Mouse (Mus musculus): ENCODE results near the gene Mtnr1b.

The Mtnr1b gene

DNA sequence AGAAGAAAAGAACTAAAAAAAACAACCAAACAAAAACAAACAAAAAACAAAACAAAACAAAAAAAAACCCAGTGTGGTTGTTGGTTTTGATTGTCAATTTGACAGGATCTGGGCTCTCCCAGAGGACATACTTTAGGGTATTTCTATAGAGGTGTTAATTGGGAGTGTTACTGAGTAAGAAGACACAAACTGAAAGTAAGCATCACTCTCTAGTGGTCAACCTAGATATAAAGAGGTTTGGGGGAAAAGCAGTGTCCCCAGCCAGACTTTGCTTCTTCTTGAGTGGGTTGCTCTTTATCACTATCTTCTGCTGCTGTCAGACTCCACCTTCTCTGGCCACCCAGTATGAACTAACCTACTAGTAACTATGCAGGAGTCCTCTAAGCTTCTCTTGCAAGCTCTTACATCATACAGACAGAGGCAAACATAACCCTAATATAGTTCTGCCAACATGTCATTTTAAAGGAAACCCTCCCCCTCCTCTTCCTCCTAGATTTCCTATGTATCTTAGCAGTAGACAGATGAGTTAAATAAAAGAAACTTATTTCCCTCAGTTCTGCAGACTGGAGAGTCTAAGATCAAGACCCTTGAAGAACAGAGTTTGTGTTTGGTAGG lies 71.8 kb downstream of the Mtnr1b start:
- DNase-seq (ENCODE audit: low spot score): no peak

DNA sequence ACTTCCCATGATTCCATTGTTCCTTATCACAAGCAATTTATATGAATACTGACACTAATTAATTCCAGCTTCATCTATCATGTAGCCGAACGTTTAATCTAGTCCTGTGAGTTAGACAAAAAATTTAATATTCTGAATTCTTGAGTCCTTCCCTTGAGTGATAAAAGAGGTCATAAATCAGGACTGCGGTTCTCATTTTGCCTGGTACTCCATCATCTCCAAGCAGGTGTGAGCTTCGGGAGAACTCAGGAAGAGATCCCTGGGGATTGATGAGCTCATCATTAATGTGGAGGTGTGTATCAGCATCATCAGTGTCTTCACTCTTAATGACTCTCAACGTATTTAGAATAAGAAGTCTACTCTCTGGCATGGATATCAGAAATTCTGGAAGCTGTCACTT lies 74.0 kb downstream of the Mtnr1b start:
- no peak for DNase-seq (ENCODE audit: low spot score)

- no peak for DNase-seq (ENCODE audit: low spot score)
Measured at GRCm38 (mm10) chr9:15794408-15794807, 79.9 kb downstream of the Mtnr1b start.

DNA sequence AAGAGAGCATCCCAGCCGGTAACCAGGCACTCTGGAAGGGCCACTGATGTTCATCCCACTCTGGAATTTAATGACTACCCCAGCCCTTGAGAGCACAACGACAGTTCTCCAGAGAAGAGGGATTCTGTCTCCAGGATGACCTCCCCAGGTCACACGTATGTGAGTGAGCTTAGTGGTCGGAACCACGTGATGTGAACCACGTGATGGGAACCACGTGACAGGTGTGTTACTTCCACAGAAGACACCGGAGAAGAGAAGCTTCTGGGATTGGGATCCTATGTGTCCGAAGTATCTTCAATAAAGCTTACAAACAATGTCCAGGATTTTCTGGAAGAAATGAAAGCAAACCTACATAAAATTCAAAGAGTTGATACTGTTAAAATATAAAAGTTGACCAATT lies 82.3 kb downstream of the Mtnr1b start:
- DNase-seq (ENCODE audit: low spot score): no peak

GRCm38 (mm10) chr9:15786610-15787009 lies 87.7 kb downstream of the Mtnr1b start:
- no peak for DNase-seq (ENCODE audit: low spot score)

- DNase-seq (ENCODE audit: low spot score): no peak
Measured at GRCm38 (mm10) chr9:15786192-15786591, 88.2 kb downstream of the Mtnr1b start.

GRCm38 (mm10) chr9:15781936-15782335 lies 92.4 kb downstream of the Mtnr1b start:
- DNase-seq (ENCODE audit: low spot score): no peak

DNA sequence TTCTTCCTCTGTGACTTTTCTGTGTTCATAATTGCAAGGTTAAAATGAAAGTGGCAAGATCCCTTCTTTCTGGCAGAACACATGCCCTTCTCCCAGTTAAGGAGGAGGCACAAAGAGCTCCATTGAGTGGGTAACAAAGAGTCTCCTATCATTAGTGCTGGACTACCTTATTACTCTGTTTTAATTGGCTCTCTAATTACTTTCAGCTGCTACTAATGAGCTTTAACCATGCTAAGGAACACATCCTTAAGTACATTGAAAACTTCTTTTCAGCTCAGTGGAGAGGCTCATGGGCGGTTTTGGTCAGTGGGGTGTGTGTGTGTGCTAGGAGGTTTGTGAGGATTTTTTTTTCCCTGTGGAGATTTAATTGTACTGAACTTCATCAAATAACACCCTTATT lies 99.4 kb downstream of the Mtnr1b start:
- DNase-seq (ENCODE audit: low spot score): no peak

Data from ovary, postnatal 14 days (tissue).